Mouse (Mus musculus) lung, adult 18-20 months (tissue): ENCODE measurements around the gene Gan.

Experiments used
- DNase-seq, 2 experiments: peaks; one replicate each; pipeline ENCODE4 v3.0.0; 2022; ENCODE audit warnings: mixed read lengths in 2 of 2

Gan gene

GRCm38 (mm10) chr8:117158135-117158761 is at the start of gene Gan:
Gene Gan, plus strand, starts transcription at chr8:117158135.
- peak; percentile 52 to 66 for DNase-seq

GRCm38 (mm10) chr8:117109018-117109711 is 48.8 kb upstream of the Gan start:
- DNase-seq: no peak

- peak; percentile 76 to 83 for DNase-seq
These were observed 48.0 kb upstream of the Gan start for GRCm38 (mm10) chr8:117109801-117110390.

- DNase-seq: peak; percentile 87 to 91
These were observed 46.3 kb upstream of the Gan start for GRCm38 (mm10) chr8:117111641-117112040.

GRCm38 (mm10) chr8:117112261-117112660 is 45.7 kb upstream of the Gan start:
- peak; percentile 62 to 77 for DNase-seq

GRCm38 (mm10) chr8:117115094-117115493 is 42.8 kb upstream of the Gan start:
- peak in 1 of 2 experiments; percentile 56 for DNase-seq

GRCm38 (mm10) chr8:117115676-117116446 is 42.1 kb upstream of the Gan start:
- peak; percentile 71 to 84 for DNase-seq

- DNase-seq: no peak
These were observed 41.4 kb upstream of the Gan start for GRCm38 (mm10) chr8:117116534-117116933.

GRCm38 (mm10) chr8:117118409-117118808 is 39.5 kb upstream of the Gan start:
- DNase-seq: no peak

GRCm38 (mm10) chr8:117121277-117121676 is 36.7 kb upstream of the Gan start:
- peak; percentile 52 to 69 for DNase-seq

GRCm38 (mm10) chr8:117123850-117124633 is 33.9 kb upstream of the Gan start:
- peak; percentile 34 to 67 for DNase-seq

- no peak for DNase-seq
These were observed 32.1 kb upstream of the Gan start for GRCm38 (mm10) chr8:117125854-117126253.

GRCm38 (mm10) chr8:117126411-117126810 is 31.5 kb upstream of the Gan start:
- DNase-seq: no peak

- no peak for DNase-seq
These were observed 30.9 kb upstream of the Gan start for GRCm38 (mm10) chr8:117127063-117127462.

- DNase-seq: no peak
These were observed 24.2 kb upstream of the Gan start for GRCm38 (mm10) chr8:117133702-117134101.

- no peak for DNase-seq
These were observed 21.6 kb upstream of the Gan start for GRCm38 (mm10) chr8:117136351-117136750.

- DNase-seq: no peak
These were observed 21.2 kb upstream of the Gan start for GRCm38 (mm10) chr8:117136763-117137162.

GRCm38 (mm10) chr8:117137357-117137756 is 20.6 kb upstream of the Gan start:
- no peak for DNase-seq

GRCm38 (mm10) chr8:117148520-117148919 is 9.4 kb upstream of the Gan start:
- DNase-seq: no peak

GRCm38 (mm10) chr8:117156149-117156548 is 1.8 kb upstream of the Gan start:
- peak; percentile 49 to 70 for DNase-seq

- no peak for DNase-seq
These were observed 818 bp upstream of the Gan start for GRCm38 (mm10) chr8:117156866-117157768.
